Mouse (Mus musculus): ENCODE results near the gene Olfr1423. TPM values are rescaled to one million over a fixed set of nuclear protein-coding genes. Genes with fewer than 3 reads are reported as not detected.
"Not testable (repeated sequence)": the region's sequence is repeated elsewhere in the genome, so short reads cannot be mapped to it uniquely, and the experiment has no call there.

Gene Olfr1423
- not detected in 2 replicates for polyA plus RNA-seq (2015; fragmentation: Nextera tagmentation; extraction: Ambion mirVana)

DNA sequence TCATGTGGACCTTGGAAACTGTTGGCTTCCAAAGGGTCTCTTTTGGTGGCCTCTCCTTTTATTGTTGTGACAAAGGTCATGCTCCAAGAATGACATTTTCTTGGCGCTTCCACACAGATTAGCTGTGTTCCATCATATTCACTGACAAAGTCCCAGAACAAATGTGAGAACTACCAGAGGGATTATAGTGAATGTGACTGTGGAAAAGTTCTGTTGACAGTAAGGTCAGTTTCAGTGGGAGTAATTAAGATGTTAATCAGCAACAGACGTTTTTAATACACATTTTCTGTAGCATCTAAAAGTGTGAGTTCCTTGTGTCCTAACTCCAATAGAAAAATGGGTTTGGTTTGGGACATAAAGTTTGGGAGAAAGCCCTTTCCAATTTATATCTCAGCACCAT is at the start of gene Olfr1423:
TSS of gene Olfr1423 (minus strand) at position 101 of the 400 bp plus-strand sequence.
- H3K9ac ChIP-seq (replicated peaks), result no peak within 1 kb of the TSS
- no peaks in the 10 kb centered on the region for H3K27me3 ChIP-seq (replicated peaks)
- no peak within 1 kb of the TSS for H3K27ac ChIP-seq (replicated peaks)
- no peaks in the 10 kb centered on the region for H3K9me3 ChIP-seq (replicated peaks)
- no peak within 1 kb of the TSS for H3K4me3 ChIP-seq (replicated peaks)
- 76% methylated on average over 2 of the region's 2 CpGs for WGBS
- no peaks in the 10 kb centered on the region for H3K4me1 ChIP-seq
- H3K4me2 ChIP-seq, result no peak within 1 kb of the TSS
- ATAC-seq (ENCODE audit: low FRiP score), result no peak
- no peaks in the 10 kb centered on the region for H3K36me3 ChIP-seq

- H3K4me2 ChIP-seq; H3K27ac ChIP-seq (replicated peaks); H3K36me3 ChIP-seq; H3K9ac ChIP-seq (replicated peaks); ATAC-seq (ENCODE audit: low FRiP score); H3K4me3 ChIP-seq (replicated peaks); H3K27me3 ChIP-seq (replicated peaks); H3K4me1 ChIP-seq; H3K9me3 ChIP-seq (replicated peaks): not testable (repeated sequence)
- WGBS, result 84% methylated on average over 4 of the region's 4 CpGs
These were observed 36.5 kb upstream of the Olfr1423 start, which contains the start of gene Olfr1425 for GRCm38 (mm10) chr19:12077631-12078030. TSS of gene Olfr1425 (minus strand) at chr19:12077731.

- H3K4me2 ChIP-seq, result not testable (repeated sequence)
- WGBS, result 84% methylated on average over 1 of the region's 1 CpGs
These were observed 28.4 kb upstream of the Olfr1423 start for GRCm38 (mm10) chr19:12069546-12069945.

GRCm38 (mm10) chr19:12067806-12068205 is 26.7 kb upstream of the Olfr1423 start:
- not testable (repeated sequence) for H3K9me3 ChIP-seq (replicated peaks); H3K36me3 ChIP-seq; H3K4me3 ChIP-seq (replicated peaks); H3K27me3 ChIP-seq (replicated peaks); H3K27ac ChIP-seq (replicated peaks); ATAC-seq (ENCODE audit: low FRiP score); H3K4me1 ChIP-seq; H3K9ac ChIP-seq (replicated peaks); H3K4me2 ChIP-seq
- WGBS, result 71% methylated on average over 1 of the region's 1 CpGs

More at GRCm38 (mm10) chr19:12069546-12069945, 28.4 kb upstream of the Olfr1423 start:
- H3K27me3 ChIP-seq (replicated peaks); H3K9ac ChIP-seq (replicated peaks); H3K36me3 ChIP-seq; H3K27ac ChIP-seq (replicated peaks); H3K4me3 ChIP-seq (replicated peaks); ATAC-seq (ENCODE audit: low FRiP score); H3K4me1 ChIP-seq; H3K9me3 ChIP-seq (replicated peaks): not testable (repeated sequence)

DNA sequence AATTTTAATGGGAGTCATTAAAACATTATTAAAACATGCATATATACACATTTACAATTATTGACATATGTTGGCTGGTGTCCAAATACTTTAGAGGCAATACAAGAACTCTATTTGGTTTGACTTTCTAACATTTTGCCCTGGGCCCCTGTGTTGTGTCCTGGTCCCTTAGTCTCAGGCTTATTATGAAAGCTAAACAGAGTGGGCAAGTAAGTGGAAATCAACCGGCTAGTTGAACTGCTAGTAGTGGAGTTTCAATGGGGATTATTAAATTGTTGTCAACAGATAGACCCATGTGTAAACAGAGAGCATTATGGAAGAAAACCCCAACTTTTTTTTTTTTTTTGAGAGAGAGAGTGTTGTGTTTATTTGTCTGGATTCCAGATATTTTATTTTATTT is 21.5 kb upstream of the Olfr1423 start, which contains the start of gene Olfr1424:
TSS of gene Olfr1424 (minus strand) at position 101 of the 400 bp plus-strand sequence.
- not testable (repeated sequence) for H3K9me3 ChIP-seq (replicated peaks); H3K4me3 ChIP-seq (replicated peaks); H3K27ac ChIP-seq (replicated peaks); ATAC-seq (ENCODE audit: low FRiP score); H3K4me2 ChIP-seq; H3K27me3 ChIP-seq (replicated peaks); H3K36me3 ChIP-seq; H3K4me1 ChIP-seq; H3K9ac ChIP-seq (replicated peaks)
- 92% methylated on average over 1 of the region's 1 CpGs for WGBS

- H3K9ac ChIP-seq (replicated peaks), result no peak overlapping the region
- WGBS, result 92% methylated on average over 5 of the region's 5 CpGs
- ATAC-seq (ENCODE audit: low FRiP score), result no peak
- no peaks in the 10 kb centered on the region for H3K9me3 ChIP-seq (replicated peaks)
- H3K27me3 ChIP-seq (replicated peaks), result no peaks in the 10 kb centered on the region
- no peak overlapping the region for H3K27ac ChIP-seq (replicated peaks)
- no peaks in the 10 kb centered on the region for H3K36me3 ChIP-seq
- H3K4me2 ChIP-seq, result no peak overlapping the region
- H3K4me1 ChIP-seq, result no peaks in the 10 kb centered on the region
- H3K4me3 ChIP-seq (replicated peaks), result no peak overlapping the region
These were observed 2.0 kb upstream of the Olfr1423 start for GRCm38 (mm10) chr19:12043163-12043562.

DNA sequence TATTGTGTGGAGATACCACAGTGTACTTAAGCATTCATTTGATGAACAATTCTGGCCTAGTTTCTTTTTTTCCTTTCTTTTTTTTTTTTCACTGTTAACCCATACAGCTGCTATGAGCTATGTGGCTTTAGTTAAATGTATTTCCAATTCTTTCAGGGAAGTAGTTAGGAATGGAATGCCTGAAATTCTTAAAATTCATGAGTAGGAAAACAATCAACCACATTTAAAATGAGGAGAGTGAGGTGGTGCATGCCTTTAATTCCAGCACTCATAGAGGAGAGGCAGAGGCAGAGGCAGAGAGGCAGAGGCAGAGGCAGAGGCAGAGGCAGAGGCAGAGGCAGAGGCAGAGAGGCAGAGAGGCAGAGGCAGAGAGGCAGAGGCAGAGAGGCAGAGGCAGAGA is 3.4 kb downstream of the Olfr1423 start:
- H3K9ac ChIP-seq (replicated peaks), result no peak overlapping the region
- no peaks in the 10 kb centered on the region for H3K27me3 ChIP-seq (replicated peaks)
- no peaks in the 10 kb centered on the region for H3K36me3 ChIP-seq
- no peak overlapping the region for H3K4me2 ChIP-seq
- no peaks in the 10 kb centered on the region for H3K9me3 ChIP-seq (replicated peaks)
- no peak overlapping the region for H3K27ac ChIP-seq (replicated peaks)
- no peak overlapping the region for H3K4me3 ChIP-seq (replicated peaks)
- H3K4me1 ChIP-seq, result no peaks in the 10 kb centered on the region
- ATAC-seq (ENCODE audit: low FRiP score), result no peak

DNA sequence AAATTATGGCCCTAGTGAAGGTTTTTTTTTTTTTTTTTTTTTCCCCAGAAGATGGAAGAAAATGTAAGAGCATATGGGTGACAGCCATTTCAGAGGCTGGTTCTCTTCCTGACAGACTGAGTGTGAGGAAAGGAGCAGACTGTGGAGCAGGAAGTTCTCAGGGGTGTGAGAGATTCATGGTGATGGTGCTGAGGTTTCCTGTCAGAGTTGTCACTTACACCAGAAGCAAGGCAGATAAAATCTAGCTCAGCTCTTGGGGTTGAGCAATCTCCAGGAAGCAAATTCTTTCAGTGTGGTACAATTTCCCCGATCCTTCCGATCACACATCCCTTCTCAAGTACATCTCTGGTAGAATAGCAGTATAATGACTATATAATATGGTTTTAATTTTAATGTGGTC is 14.5 kb downstream of the Olfr1423 start:
- no peak overlapping the region for H3K4me3 ChIP-seq (replicated peaks)
- no peaks in the 10 kb centered on the region for H3K27me3 ChIP-seq (replicated peaks)
- no peak overlapping the region for H3K9ac ChIP-seq (replicated peaks)
- no peak overlapping the region for H3K4me2 ChIP-seq
- H3K27ac ChIP-seq (replicated peaks), result no peak overlapping the region
- H3K4me1 ChIP-seq, result no peaks in the 10 kb centered on the region
- H3K36me3 ChIP-seq, result no peaks in the 10 kb centered on the region
- 96% methylated on average over 2 of the region's 2 CpGs for WGBS
- no peaks in the 10 kb centered on the region for H3K9me3 ChIP-seq (replicated peaks)
- no peak for ATAC-seq (ENCODE audit: low FRiP score)

DNA sequence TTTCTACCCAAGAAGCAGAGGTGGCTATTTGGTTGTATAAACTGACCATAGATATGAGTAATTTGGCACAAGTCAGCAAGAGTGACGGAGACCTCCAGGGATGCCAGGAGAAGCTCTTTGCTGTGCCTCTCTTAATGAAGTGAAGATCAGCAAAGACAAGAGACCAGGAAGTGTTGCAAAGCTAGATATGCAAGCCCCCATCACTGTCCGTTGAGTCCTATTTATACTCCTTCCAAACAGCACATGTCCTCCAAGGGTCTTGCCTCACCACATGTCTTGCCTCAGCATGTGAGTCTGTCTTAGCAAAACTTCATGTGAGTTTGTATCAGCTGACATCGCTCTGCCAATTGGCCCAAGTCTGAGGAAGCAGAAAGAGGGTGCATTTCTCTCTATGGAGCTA is 15.8 kb downstream of the Olfr1423 start:
- H3K4me2 ChIP-seq, result no peak overlapping the region
- H3K4me3 ChIP-seq (replicated peaks), result no peak overlapping the region
- no peaks in the 10 kb centered on the region for H3K36me3 ChIP-seq
- no peaks in the 10 kb centered on the region for H3K9me3 ChIP-seq (replicated peaks)
- H3K27me3 ChIP-seq (replicated peaks), result no peaks in the 10 kb centered on the region
- WGBS, result 92% methylated on average over 3 of the region's 3 CpGs
- H3K9ac ChIP-seq (replicated peaks), result no peak overlapping the region
- H3K27ac ChIP-seq (replicated peaks), result no peak overlapping the region
- no peak for ATAC-seq (ENCODE audit: low FRiP score)
- H3K4me1 ChIP-seq, result no peaks in the 10 kb centered on the region

DNA sequence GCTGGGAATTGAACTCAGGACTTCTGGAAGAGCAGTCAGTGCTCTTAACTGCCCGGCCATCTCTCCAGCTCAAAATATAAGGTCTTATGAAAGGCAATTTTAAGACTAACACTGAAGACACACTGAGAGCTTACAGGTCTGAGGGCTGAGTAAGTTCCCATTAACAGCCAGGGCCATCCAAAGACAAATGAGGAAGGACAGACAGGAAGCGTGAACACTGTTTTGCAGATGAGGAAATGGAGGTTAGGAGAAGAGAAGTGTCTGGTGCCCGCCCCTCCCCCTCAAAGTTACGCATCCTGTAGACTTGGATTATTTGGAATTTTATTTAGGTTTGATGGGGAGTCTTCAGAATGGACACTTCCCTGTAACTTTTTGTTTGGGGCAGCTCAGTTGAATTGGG is 17.0 kb downstream of the Olfr1423 start:
- Histone ChIP-seq H3K9me3 (replicated peaks) (no peaks in the 10 kb centered on the region), H3K9ac (replicated peaks) (no peak overlapping the region), H3K27me3 (replicated peaks) (no peaks in the 10 kb centered on the region), H3K36me3 (no peaks in the 10 kb centered on the region), H3K4me2 (no peak overlapping the region), H3K4me3 (replicated peaks) (no peak overlapping the region), H3K27ac (replicated peaks) (no peak overlapping the region), H3K4me1 (no peaks in the 10 kb centered on the region)
- WGBS, result 91% methylated on average over 4 of the region's 4 CpGs
- ATAC-seq (ENCODE audit: low FRiP score), result no peak

GRCm38 (mm10) chr19:12016192-12016591 is 24.9 kb downstream of the Olfr1423 start:
- no peak for ATAC-seq (ENCODE audit: low FRiP score)
- 73% methylated on average over 4 of the region's 4 CpGs for WGBS

GRCm38 (mm10) chr19:12015708-12016107 is 25.4 kb downstream of the Olfr1423 start:
- Histone ChIP-seq H3K36me3 (no peaks in the 10 kb centered on the region), H3K9me3 (replicated peaks) (no peaks in the 10 kb centered on the region), H3K4me1 (0 out of 2 replicates have a peak, but pooled peaks cover 4% of the 10 kb centered on the region), H3K4me2 (no peak overlapping the region), H3K27me3 (replicated peaks) (no peaks in the 10 kb centered on the region), H3K27ac (replicated peaks) (no peak overlapping the region), H3K9ac (replicated peaks) (no peak overlapping the region), H3K4me3 (replicated peaks) (no peak overlapping the region)
- no peak for ATAC-seq (ENCODE audit: low FRiP score)
- 72% methylated on average over 8 of the region's 8 CpGs for WGBS

More at GRCm38 (mm10) chr19:12016192-12016591, 24.9 kb downstream of the Olfr1423 start:
- no peak overlapping the region for H3K4me3 ChIP-seq (replicated peaks)
- H3K4me2 ChIP-seq, result no peak overlapping the region
- no peak overlapping the region for H3K9ac ChIP-seq (replicated peaks)
- H3K36me3 ChIP-seq, result no peaks in the 10 kb centered on the region
- H3K4me1 ChIP-seq, result 0 out of 2 replicates have a peak, but pooled peaks cover 4% of the 10 kb centered on the region
- H3K9me3 ChIP-seq (replicated peaks), result no peaks in the 10 kb centered on the region
- H3K27ac ChIP-seq (replicated peaks), result no peak overlapping the region
- H3K27me3 ChIP-seq (replicated peaks), result no peaks in the 10 kb centered on the region

Measured in neural tube, embryonic 15.5 days (tissue).